Mouse (Mus musculus) spleen, embryonic (tissue): ENCODE data around the gene Hmgxb4.

Experiments used
- CTCF ChIA-PET: fragments of 350-600 bp; sonication (Branson Sonifier 250); formaldehyde crosslinking; loops from one replicate; lab custom pipeline; 2022; lab: Charles Lee

Gene Hmgxb4

DNA sequence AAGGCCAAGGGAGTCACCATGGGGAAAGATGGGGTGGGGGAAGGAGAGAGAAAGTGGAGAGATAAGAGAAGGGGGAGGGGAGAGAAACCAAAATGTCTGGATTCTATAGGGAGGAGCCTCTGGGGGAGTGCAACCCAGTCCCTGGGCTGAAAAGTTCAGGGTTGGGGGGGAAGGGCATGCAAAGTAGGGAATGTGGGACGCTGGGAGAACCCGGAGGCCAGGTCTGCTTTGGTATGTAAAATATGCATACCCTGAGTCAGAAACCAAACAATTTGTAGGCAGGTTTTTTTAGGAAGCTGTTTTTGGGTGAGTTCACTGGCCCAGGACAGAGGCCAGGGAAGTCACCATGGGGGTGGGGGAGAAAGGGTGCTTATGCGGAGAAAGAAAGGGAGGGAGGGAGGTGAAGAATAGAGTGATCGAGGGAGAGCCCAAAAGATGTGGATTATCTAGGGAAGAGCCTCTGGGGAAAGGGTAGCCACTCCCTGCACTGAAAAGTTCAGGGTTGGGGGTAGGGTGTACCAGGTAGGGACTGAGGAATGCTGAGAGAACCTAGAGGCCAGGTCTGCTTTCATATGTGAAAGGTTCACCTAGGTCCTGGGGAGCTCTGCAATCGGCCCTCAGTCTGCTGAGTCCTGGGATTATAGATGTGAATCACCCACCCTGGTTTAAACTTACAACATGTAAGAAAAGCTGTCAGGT is 25.3 kb downstream of the Hmgxb4 start:
- CTCF ChIA-PET, result no interaction called here

GRCm38 (mm10) chr8:75023660-75024316 is 30.6 kb downstream of the Hmgxb4 start:
- CTCF ChIA-PET, result no interaction called here

GRCm38 (mm10) chr8:75025809-75026208 is 32.7 kb downstream of the Hmgxb4 start:
- CTCF ChIA-PET, result no interaction called here

DNA sequence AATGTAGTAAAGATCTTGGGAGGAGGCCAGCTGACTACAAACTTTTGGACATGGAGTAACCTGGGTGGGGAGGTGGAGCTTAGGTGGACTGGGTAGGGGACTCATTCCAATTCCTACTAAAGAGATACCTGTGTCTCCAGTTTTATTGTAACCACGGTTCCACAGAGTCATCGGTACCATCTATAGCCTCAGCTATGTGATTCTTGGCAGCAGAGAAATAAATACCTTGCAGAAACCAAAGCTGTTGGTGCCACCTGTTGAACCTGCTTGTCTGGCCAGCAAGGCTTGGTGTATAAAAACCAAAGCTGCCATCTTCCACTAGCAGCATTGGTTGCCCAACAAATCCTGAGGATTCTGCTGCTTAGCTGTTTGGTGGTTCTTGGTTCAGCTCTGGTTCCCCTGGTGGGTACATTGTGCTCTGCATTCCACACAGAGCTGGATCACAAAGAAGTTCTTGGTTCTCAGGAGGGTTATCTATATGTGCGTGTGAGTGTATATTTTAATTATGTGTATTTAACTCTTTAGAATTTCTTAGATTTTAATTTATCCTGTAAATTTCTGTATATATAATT is 37.4 kb downstream of the Hmgxb4 start:
- CTCF ChIA-PET, result no interaction called here

- CTCF ChIA-PET, result no interaction called here
These were observed 39.8 kb downstream of the Hmgxb4 start for GRCm38 (mm10) chr8:75032961-75033360.

DNA sequence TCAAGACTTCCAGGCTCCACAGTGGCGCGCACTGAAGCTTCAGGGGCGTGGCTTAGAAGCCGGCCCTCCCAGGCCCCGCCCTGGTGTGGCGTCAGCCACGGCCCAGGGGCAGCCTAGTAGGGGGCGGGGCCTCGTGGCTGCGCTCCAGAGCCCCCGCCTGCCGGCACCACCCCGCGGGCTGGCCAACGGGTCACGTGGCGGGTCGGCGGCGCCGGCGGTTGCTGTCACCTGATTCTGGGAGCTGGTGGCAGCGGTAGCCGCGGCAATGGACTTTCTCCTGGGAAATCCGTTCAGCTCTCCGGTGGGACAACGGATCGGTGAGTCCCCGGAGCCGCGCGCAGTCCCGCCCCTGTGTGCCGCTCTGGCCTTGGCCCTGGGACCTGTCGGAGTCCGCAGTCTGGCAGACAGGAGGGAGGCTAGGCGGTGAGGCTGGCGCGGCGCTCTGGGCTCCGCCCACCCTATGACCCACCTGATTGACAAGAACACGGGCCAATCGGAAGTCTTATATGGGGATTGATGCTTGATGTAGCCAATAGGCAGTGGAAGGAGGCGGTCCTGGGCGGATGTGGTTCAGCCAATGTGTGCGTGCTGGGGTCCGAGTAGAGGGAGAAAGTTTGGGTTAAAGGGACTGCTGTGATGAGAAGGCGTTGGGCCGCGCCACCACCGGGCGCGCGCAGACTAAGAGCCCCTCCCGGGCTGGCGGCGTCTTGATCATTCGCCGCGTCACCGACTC is 40.5 kb downstream of the Hmgxb4 start, which contains the start of gene Tom1:
TSS of gene Tom1 (plus strand) at position 195 of the 733 bp plus-strand sequence.
- CTCF ChIA-PET, result no interaction called here

DNA sequence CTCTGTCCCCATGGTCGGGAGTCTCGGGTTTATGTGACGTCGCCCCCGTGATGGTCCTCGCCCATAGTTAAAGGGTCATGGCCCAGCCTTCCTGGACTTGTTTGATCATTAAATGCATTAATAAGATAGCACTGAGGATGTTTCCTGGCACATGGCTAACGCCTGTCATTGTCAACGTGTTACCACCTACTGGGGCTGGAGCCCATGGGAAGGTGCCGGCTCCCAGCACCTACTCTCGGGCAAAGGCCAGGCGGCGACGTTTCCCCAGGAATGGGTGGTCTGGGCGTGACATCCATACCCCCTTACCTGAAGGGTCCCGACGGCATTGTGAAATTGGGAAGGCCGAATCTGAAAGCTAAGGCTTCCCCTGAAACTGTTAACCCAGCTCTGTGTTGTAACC is 41.1 kb downstream of the Hmgxb4 start:
- CTCF ChIA-PET, result no interaction called here

- CTCF ChIA-PET, result no interaction called here
These were observed 42.5 kb downstream of the Hmgxb4 start for GRCm38 (mm10) chr8:75035640-75036039.

DNA sequence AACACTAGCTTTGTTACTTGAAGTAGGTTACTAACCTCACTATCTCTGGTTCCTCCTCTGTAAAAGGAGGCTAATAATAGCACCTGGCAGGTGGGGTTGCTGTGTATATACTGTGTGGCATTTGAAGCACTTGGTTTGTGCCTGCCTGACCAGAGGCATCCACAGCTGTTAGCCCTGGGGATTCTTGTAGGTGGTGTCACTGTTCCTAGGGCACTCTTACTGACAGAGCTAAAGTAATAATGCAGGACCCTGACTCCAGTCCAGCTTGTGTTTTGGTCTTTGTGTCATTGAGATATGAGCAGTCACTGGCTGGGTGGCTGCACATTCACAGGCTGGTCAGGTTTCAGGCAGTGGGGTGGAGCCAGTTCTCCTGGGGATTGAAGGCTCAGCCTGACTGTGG is 45.3 kb downstream of the Hmgxb4 start:
- CTCF ChIA-PET, result no interaction called here

DNA sequence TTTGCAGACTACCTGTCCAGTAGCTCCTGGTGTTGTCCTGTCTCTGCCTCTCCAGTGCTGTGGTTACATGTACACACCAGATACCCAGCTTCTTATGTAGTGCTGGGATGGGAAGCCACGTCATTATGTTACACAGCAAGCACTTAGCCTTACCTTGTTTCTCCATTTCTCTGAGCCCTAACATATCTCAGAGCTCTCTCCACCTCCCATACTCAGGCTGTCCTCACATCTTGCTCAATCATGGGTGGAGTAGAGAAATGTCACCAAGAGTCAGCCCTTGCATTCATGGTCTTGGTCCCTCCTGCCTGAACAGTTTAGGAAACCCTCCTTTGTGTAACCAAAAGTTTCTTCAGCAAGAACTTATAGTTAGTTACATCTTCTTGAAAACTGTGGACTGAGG is 46.6 kb downstream of the Hmgxb4 start:
- CTCF ChIA-PET, result no interaction called here

GRCm38 (mm10) chr8:75042171-75042570 is 49.0 kb downstream of the Hmgxb4 start:
- CTCF ChIA-PET, result no interaction called here

- CTCF ChIA-PET, result no interaction called here
These were observed 49.8 kb downstream of the Hmgxb4 start for GRCm38 (mm10) chr8:75042974-75043373.

DNA sequence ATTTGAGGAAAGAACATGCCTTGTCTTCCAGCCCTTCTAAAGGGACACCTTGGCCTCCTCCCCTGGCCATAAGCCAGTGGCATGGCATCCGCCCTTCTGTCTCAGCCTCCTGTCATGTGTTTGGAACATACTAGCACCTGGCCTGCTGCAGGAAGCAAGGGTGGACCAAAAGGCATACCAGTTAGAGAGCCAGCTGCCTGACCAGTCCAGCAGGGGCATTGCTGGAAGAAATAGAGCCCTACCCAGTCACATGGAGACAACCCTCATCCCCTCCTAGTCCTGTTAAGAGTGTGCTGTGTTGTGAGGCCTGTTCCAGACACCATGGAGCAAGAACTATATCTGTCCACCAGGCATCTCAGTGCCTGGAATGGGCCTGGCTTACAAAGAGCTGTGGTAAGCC is 53.1 kb downstream of the Hmgxb4 start:
- CTCF ChIA-PET, result no interaction called here

DNA sequence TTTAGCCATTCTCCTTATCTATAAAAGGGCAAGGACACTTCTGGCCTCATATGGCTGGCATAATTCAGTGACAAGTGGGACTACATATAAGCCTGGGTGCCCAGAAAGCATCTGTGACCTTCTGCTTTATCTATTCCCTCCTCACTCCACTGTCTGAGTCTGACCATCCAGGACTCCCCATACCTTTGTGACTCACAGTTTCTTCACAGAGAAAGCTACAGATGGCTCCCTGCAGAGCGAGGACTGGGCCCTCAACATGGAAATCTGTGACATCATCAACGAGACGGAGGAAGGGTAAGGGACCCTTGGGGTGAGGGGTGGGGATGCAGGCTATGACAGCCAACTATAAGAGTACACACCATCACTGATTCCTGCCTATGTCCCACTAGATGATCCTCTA is 54.6 kb downstream of the Hmgxb4 start:
- CTCF ChIA-PET, result no interaction called here

GRCm38 (mm10) chr8:75053342-75053741 is 60.2 kb downstream of the Hmgxb4 start:
- CTCF ChIA-PET, result no interaction called here

DNA sequence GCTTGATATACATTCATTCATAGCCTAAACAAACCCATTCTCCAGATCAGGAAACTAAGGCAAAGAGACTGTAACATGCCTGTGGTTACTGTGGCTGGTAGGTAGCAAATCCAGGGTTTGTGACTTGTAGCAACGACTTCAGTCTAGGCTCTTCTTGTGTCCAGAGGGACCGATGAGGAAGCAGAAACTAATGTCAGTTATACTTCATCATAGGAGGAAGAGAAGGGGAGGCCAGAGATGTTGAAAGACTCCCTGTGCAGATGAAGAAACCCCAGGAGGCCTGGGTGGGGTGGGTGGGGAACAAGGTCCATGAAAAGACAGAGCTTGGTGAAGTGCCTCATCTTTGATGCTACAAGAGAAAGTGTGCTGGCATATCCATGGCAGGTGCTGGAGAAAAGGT is 62.5 kb downstream of the Hmgxb4 start:
- CTCF ChIA-PET, result no interaction called here

DNA sequence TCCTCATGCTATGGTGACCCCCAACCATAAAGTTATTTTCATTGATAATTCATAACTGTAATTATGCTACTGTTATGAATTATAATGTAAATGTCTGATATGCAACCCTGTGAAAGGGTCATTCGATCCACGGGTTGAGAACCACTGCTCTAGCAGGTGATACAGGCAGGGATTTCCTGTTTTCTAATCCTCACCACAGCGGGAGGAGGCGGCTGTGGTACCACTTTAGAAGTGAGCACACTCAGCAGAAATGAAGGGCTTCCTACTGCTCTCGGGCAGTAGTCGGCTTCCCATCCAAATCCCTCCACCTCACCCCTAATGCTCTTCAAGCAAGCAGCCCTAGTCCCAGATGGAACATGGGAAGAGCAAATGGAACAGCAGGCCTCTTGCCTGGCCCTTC is 66.9 kb downstream of the Hmgxb4 start:
- CTCF ChIA-PET, result no interaction called here

DNA sequence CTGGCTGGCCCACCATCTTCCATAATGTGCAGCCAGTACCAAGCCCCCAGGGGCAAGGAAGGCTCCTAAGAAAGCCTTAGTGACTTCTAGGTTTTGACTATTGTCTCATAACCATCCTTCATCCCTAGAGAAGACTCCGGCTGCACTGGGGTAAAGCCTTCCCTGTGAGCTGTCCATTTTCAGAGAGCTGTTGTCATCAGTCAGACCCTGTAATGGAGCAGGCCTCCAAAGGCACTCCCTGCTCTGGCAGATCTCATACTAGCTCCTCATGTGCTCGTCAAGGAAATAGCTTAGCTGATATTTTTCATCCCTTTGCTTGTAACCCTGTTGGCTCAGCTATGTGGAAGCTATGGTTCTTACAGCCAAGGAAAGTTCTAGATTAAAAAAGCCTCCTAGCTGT is 67.7 kb downstream of the Hmgxb4 start:
- CTCF ChIA-PET, result no interaction called here

- CTCF ChIA-PET, result no interaction called here
These were observed 70.1 kb downstream of the Hmgxb4 start for GRCm38 (mm10) chr8:75063290-75063689.

DNA sequence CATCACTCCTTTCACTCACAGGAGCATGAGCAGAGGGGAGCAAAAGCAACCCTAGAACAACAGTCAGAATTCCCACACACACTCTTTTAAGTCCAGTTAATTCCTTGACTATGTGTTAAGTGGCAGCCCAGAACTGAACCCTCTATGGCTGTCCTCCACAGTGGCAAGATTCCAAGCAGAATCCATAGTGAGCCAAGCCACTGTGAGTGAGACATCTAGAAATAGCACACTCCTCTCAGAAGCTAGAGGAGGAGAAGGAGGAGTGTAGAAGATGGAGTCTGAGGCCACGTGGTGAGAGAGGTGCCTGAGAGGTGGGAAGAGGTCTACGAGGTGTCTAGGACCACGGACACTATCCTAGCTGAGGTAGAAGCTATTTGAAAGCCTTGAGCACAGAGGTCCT is 71.6 kb downstream of the Hmgxb4 start:
- CTCF ChIA-PET, result no interaction called here

GRCm38 (mm10) chr8:75067287-75067686 is 74.1 kb downstream of the Hmgxb4 start:
- CTCF ChIA-PET, result no interaction called here

DNA sequence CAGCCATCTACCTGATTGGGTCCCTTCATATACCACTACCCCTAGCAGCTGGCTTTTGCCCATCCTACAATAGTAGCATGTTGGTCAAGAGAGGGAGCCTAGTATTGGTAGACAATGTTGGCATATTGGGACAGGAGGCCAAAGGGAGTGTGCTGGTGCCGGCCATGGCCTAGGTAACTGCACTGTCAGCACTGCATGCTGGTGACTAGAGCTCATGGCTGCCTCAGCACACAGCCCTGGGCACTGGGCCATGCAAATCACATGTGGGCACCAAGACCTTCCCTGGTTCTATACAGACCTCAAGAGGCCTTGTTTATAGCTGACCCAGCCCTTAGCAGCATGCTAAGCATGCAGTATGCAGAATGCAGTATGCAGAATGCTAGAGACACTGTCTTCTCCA is 77.1 kb downstream of the Hmgxb4 start:
- CTCF ChIA-PET, result no interaction called here
